Mouse (Mus musculus): ENCODE data around the gene Ppp6r2.

Ppp6r2 gene

DNA sequence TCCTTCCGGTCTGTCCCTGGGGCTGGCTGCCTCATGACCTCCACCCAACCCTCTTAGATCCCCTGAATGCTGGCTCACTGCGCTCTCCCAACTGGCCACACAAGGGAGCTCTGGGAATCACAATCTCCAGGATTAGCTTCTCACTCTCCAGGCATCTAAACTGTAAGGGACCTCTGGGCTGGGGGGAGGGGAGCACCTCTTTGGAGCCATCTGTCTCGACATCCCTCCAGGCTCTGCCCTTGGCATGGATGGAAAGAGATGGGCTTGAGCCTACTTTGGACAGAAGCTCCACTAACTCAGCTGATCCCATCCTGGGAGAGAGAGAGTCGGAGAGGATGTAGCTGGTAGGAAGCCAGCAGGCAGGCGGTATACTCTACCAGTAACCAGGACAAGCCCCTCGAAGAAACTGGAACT, 29.0 kb upstream of the Ppp6r2 start:
- peak; percentile 98 for DNase-seq

DNA sequence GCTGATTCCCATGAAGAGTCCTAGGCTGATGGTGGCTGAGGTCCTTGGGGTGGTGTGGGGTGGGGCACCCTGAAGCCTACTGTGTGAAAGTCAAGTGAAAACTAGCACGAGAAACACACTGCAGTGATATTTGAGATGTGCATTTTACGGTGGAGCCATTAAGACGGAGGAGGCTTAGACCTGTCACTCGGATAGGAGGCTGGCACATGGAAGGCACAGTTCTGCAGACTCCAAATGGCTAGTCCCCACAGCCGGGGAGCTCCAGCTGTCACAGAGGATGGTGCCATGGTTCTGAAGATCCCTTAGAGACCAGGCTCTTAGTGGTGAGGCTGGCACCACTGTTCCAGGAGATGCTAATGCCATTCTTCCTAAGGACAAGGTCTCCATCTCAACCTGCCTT, 28.5 kb upstream of the Ppp6r2 start:
- no peak for DNase-seq

DNA sequence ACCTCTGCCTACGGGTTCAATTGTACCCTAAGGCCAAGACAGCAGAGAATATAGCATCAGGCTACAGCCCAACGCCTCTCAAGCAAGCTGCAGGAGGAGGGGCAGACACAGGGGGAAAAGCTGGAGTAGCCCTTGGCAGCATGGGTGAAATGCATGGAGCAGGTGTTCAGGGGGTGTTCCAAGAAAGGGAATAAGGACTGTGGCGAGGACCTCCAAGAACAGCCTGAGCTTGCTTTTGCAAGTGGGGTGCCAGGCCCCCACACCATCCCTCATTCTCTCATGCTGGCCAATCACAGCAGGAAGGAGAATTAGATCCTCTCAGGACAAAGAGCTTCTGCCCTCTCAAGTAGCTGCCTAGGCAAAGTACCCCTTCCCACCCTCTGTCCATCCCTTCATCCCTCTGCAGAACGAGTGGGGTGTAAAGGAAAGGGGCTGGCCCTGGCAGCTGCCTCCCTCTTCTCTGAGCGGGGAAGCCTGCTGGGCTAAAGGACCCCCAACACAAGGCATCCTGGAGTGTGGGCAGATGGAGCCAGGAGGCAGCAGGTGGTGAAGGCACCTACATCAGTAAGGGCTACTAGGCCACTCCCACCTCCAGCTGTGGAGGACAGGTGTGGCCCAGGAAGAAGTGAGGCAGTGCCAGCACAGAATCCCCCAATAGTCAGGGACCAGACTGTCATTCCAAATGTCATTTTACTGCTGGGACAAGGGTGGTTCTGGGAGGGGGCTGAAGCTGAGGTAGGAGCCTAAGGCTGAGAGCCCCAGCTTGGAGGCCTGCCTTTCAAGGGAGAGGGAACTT, 27.0 kb upstream of the Ppp6r2 start:
- peak; percentile 90 for DNase-seq

DNA sequence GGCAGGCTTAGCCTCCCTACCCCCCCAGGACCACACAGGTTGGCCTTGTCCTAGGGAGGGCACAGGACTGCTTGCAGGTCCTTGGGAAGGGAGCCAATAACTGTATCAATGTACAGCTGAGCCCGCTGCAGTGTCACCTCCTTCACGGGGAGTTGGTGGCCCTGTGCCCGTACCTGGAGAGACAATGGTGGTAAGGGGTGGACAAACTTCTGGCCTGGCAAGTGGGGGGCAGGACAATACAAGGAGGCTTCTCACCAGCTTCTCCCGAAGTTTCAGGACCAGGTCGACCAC, 26.5 kb upstream of the Ppp6r2 start:
- DNase-seq = no peak

DNA sequence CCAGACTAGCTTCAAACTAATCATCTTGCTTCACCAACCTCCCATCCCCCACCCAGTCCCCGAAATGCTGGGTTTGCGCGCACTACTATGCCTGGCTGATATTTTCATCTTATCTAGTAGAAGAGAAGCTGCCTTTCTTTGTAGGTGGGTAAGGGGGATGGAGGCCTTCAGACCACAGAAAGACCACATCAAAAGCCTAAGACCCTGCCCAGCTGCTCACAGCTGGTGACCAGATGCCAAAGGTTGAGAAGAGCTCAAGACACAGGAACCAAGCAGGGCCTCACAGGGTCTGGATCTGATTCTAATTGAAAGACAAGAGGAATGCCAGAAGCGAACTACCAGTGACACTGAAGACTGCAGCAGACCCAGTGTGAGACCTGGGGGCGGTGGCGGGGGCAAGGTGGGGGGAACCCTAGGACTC, 16.1 kb upstream of the Ppp6r2 start:
- DNase-seq = peak; percentile 94

DNA sequence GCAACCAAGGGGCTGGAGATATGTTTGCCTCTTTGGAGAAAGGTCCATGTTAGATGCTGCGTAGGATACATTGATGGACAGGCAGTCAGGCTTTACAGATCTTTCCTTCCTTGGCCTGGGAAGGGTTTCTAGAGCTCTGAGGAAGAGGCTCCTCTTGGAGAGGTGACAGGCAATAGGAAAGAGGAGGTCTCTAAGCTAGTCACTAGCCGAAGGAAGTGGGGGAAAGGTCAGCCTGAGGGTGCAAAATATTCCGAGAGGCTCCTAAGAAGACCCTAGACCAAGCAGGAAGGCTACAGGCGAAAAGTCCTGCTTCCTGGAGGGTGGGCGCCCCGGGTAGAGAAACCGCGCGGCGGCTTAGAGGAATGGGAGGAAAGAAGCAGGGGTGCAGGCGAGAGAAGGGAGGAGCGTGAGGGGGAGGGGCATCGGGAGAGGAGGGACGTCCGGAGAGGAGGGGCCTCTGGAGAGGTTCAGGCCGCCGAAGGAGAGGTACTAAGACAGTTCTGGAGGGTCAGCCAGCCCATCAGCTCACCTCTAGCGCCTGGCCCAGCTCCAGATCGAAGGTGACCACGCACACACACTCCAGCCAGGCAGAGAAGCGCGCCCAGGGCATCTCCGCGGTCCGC, 15.6 kb upstream of the Ppp6r2 start:
- DNase-seq = peak; percentile 99

DNA sequence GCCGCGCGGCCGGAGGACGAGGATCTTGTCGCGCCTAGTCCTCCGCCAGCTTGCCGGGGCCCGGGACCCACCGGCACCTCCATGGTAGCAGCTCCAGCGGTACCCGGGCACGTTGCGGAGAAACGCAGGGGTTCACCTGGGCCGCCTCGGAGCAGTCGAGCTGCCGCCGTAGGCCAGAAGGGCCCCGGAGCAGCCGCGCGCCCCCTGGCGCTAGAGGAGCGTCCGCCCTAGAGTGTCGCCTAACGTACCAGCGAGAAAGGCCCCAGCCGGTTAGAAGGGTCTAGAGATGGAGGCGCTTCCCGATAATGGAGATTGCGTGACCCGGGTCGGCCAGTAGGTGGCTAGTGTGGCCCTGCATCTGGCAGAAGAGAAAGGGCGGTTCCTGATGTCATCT, 15.0 kb upstream of the Ppp6r2 start, which contains the start of gene Dennd6b:
Gene Dennd6b (minus strand): TSS at position 184 of the 394 bp plus-strand sequence.
- peak; percentile 100 for DNase-seq

DNA sequence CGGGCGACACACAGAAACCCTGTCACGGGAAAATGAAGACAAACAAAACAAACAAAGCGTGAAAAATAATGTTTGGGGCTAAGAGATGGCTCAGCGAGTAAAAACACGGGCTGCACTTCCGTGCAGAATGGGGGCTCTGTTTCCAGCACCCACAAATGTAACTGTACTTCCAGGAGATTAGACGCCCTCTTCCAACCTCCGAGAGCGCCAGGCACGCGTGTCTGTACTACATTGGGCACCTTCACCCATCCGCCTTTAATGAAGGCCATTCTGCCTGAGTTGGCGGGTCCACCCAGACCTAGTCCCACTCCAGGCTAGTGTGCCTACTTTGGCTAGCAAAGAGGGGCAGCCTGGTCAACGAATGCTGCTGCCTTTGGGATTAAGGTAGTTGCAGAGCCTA, 14.3 kb upstream of the Ppp6r2 start:
- DNase-seq = peak; percentile 91

DNA sequence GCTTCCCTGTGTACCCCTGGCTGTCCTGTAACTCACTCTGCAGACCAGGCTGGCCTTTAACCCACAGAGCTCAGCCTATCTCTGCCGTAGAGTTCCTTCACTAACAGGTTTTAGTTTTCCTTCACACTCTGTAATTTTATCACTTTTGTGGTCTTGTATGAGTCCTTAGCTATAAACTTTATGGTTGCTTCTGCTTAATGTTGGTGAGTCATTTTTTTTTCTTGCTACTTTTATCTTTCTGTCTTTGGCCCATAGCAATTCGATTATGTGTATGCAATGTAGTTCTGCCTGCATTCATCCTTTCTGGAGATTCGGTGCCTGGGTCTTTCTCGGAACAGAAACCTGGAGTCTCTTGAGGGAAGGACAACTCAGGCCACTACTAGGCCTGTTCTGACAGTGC, 3.9 kb upstream of the Ppp6r2 start:
- no peak for DNase-seq

DNA sequence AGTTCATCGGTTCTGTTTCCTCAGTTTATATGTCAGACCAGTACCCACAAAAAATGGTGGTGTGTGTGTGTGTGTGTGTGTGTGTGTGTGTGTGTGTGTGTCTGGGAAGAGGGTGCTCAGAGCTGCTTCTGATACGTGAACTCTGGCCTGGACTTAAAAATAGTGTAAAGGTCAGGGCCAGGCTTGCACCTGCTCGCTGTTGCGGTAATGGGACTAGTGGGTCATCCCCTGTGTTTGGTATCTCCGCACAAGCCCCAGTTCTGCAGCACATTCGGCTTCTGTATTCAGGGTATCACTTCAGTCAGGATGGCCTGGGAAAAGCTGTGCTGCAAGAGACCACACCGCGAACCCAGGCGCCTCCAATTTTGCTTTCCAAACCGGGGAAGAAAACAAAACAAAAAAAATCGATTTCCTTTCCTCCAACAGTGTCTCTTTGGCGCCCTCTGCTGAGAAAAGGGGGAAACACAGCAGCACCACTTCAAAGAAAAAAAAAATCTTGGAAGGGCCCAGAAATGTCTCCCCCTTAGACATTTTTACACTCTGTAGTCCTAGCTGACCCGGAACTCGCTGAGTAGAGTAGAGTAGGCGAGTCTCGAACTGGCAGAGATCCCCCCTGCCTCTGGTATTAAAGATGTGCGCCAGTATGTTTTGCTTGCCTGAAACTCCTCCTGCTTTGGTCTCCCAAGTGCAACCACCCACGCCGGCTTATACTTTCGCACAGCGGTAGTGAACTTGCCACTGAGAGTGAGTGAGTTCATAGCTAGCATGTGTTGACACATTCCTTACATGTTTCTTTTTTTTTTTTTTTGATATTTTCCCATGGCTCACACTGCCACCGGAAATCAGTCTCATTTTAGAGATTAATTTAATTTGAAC, 1.2 kb upstream of the Ppp6r2 start:
- DNase-seq = peak; percentile 98

DNA sequence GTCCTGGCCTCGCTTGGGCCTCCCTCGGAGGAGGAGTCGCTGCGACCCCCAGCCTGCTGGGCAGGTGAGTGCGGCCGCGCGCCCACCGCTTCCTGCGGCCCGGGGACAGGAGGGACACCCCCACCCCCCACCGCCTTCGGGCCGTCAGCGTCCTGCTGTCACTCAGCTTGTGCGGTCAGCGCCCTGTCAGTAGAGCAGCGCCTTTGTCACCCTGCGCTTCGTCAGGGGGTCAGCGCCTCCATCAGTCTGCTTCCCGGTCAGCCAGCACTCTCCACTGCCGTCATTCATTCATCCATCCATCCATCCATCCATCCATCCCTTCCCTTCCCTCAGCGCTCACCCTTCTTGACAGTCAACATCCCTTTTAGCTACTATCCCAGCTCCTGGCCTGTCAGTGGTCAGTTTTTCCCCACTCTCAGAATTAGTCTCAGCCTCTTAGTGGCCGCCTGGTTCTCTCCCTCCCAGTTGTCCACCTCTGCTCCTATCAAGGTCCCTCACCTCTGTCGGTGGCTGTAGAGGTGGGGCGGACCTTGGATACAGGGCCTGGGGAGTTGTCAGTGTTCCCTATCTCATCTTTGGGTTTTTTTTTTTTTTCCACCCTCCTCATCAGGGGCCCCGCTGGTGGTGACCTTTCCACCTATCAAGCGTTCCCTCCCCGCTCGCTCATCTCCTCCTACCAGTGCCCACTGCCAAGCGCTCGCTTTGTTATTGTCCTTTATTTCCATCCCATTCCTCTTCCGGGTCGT, 536 bp downstream of the Ppp6r2 start:
- peak; percentile 96 for DNase-seq

DNA sequence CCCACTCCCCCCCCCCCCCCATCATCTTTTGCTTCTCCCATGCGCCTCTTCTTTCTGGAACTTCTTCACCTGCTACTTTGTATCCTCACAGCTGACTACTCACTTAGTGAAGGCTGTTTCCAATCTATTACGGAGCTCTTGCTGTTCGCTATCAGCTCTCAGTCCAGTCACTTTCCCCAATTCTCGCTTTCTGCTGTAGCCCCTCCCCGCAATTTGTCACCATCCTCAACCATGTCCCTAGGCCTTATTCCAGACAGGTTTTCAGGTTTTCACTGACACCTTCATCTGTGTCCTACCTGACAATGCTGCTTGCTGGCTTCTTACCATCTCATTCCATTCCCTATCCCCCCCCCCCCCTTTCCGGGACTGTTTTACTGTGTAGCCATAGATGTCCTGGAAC, 1.1 kb downstream of the Ppp6r2 start:
- DNase-seq = no peak

DNA sequence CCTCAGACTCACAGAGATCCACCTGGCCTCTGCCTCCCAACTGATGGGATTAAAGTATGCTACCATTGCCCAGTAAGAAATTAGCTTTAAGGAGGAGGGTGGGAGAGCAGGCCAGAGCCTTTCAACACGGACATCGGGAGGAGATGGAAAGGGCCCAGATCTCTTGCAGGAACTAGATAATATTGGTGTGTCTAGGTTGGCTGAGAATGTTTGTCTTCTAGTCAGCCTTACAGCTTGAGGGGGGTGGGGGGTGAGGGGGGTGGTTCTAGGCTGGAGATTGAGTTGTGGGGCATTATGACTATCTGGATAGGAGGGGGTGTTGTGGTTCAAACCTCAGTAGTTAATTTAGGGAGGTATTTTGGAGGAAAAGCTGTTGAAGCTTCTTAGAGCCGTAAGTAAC, 2.2 kb downstream of the Ppp6r2 start:
- DNase-seq = no peak

DNA sequence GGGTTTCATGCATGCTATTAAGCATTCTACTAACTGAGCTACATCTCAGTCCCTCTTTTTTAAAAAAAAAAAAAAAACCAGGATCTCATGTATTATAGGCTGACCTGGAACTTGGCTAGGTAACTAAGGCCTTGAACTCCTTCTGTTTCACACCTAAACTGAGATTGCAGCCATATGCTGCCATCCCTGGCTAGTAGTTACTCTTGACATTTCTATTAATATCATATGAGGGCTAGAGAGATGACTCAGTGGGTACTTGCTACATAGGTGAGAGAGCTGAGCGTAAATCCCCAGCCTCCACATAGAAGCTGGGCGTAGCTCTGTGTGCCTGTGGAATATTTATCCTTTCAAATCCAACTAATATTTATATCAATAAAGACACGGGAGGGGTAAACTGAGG, 3.6 kb downstream of the Ppp6r2 start:
- DNase-seq = no peak

DNA sequence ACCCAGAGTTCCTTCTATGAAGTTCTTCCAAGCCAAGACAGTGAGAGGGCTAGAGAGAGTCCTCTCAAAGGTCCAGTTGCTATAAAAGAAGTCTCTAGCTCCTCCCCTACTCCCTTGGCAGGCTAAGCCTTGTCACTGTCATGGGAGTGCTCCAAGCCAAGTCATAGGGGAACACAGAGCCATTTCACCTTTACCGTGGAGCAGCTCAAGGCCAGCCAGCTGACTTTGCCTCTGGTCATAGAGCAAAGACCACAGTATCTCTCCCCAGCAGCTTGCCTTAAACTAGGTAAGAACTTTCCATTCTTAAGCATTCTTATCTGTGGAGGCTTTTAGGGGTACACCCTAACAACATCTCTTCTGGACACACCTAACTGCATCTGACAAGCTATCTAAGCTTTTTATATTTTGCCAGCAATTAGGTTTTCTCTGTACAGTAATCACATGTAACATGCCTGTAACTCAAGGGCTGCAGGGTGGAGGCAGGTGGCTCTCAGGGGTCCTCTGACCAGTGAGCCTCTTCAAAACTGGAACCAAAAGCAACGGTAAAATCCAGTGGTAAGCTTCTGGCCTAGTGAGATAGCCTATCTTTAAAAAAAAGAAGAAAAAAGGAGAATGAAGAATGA, 4.4 kb downstream of the Ppp6r2 start:
- peak; percentile 97 for DNase-seq

DNA sequence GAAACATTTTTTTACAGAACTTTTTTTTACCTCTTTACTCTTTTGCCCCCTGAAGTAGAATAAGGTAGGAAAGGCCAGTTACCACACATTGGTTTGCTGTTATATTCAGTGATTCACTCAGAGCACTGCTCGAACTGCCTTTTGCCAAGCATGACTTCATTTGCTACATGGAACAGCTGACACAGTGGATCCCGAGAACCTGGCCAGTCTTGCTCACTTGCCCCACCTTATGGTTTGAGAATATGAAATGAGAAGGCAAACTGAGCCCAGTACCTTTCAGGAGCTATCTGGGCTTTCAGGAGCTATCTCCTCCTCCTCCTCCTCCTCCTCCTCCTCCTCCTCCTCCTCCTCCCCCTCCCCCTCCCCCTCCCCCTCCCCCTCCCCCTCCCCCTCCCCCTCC, 22.2 kb downstream of the Ppp6r2 start:
- DNase-seq = peak; percentile 94

DNA sequence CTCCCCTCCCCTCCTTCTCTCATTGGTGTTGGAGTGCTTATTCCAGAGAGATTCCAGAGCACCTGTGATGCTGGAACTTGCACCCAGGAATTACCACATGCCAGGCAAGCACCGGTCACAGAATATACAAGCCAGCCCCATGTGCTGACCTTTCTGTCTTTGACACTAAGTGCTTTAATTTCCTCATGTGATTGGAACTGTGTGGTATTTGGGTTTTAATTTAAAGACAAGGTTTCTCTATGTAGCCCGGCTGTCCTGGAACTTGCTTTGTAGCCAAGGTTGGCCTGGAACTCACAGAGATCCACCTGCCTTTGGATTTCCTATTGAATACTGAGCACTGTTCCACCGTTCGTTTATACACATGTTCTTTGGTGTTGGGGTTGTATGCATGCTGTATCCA, 22.7 kb downstream of the Ppp6r2 start:
- peak; percentile 79 for DNase-seq

DNA sequence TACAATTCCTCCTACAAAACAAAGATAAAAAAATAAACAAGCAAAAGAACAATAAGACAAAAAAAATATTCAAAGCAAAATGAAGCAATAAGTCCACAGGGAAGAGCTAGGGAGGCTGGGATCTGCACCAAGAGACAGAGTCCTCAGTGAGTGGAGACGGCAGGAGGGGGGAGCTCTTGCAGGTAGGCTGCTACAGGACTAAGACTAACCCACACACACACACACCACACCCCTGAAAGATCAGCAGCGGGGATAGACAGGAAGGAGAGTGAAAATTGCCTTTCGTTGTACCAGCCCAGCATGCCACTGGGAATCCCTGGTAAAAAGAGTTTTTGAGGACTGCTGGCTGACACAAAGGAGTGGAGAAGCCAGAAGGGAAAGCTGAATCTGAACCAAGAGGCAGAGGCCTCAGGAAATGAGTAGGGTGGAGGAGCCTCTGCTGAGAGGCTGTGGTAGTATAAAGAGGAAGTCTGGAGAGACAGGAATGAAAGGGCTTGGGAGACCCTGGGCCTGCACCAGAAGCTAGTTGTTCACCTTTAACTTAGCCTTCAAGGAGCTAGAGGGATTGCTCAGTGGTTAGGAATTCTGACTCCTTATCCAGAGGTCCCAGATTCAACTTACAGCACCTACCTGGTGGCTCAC, 28.5 kb downstream of the Ppp6r2 start:
- DNase-seq = peak; percentile 92

DNA sequence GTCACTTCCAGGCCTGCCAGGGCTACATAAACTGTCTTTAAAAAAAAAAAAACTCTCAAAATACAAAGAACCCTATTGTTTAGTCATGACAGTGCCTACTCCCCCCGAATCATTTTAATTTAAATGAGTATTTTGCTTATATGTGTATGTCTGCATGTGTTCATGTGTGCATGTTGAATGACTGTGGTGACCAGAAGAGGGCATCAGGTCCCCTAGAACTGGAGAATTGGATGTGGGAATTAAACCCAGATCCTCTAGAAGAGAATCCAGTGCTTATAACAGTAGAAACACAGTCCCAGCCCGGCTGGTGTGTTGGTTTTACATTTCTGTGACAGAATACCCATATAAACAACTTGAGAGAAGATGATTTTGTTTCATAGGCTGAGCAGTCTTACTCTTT, 29.7 kb downstream of the Ppp6r2 start:
- peak; percentile 35 for DNase-seq

DNA sequence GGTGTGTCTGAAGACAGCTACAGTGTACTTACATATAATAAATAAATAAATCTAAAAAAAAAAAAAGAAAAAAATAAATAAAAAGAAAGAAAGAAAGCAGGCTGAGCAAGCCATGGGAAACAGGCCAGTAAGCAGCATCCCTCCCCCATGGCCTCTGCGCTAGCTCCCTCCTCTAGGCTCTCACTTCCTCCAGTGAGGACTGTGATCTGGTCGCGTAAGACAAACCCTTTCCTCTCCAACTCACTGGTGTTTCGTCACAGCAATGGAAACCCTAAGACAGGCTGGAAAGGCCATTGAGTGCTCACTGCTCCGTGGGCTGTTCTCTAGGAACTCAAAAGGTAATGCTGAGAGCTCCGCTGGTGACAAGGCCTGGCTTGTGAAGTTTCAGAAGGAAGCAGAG, 37.7 kb downstream of the Ppp6r2 start:
- DNase-seq = no peak

DNA sequence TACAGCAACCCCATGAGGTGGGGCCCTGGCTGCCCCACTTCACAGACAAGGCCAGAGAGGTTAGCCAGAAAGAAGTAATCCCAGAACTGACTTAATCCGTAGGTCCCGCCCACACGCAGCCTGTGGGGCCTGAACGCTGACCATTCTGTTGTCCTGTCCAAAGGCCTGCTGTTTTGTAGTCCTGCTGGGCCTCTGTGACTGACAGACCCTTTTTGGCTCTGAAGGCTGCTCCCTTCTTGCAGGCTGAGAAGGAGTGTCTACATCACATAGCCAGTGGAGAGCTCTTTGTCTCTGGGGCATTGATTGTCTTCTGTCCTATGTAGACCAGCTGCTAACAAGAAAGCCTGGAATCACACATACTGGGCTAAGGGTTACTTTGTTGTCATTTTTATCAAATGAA, 44.0 kb downstream of the Ppp6r2 start:
- peak; percentile 92 for DNase-seq

DNA sequence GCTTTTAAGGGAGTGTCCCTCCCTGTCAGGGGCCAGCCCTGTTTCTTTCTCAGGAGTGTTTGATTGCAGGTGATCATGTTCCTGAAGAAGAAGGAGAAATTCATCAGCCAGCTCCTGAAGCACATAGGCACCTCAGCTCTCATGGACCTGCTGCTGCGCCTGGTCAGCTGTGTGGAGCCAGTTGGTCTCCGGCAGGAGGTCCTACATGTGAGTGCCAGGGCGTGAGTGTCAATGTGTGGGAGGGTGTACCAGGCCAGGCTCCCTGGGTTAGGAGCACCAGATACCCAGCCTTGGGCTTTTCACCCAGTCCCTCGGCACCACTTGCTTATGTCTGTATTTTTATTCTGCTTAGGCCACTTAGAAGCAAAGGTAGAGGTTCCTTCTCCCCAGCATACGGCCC, 47.6 kb downstream of the Ppp6r2 start:
- peak; percentile 78 for DNase-seq

Measured in heart, adult 11 months (tissue).